Mouse (Mus musculus): ENCODE results near the gene Kcnh7. TPM values are rescaled to one million over a fixed set of nuclear protein-coding genes. Genes with fewer than 3 reads are reported as not detected.
"Not testable (repeated sequence)": the region's sequence is repeated elsewhere in the genome, so short reads cannot be mapped to it uniquely, and the experiment has no call there.

Gene Kcnh7
- polyA plus RNA-seq, 1 experiment from 2014 or later: 0.38 TPM

- Histone ChIP-seq H3K9me3 (replicated peaks; ENCODE audit: control insufficient read depth, low read length) (no peaks in the 10 kb centered on the region), H3K27me3 (ENCODE audit: control insufficient read depth, insufficient read depth, low read length) (no peaks in the 10 kb centered on the region), H3K4me2 (ENCODE audit: low read depth, low read length) (no peak overlapping the region), H3K36me3 (replicated peaks; ENCODE audit: control insufficient read depth, insufficient read depth, low read depth, low read length) (no peaks in the 10 kb centered on the region), H3K27ac (replicated peaks; ENCODE audit: low read depth, low read length) (no peak overlapping the region), H3K4me3 (ENCODE audit: low read depth, low read length) (no peak overlapping the region), H3K9ac (replicated peaks; ENCODE audit: low read length) (no peak overlapping the region), H3K4me1 (ENCODE audit: control insufficient read depth, insufficient read depth, low read length) (no peaks in the 10 kb centered on the region)
- WGBS: 77% methylated on average over 2 of the region's 2 CpGs
- no peak for ATAC-seq (replicated peaks; ENCODE audit: insufficient number of reproducible peaks, low FRiP score, low TSS enrichment, low read depth)
- DNase-seq (ENCODE audit: low spot score): no peak
Observed at GRCm38 (mm10) chr2:62743098-62743497, 441.0 kb downstream of the Kcnh7 start.

- ATAC-seq (replicated peaks; ENCODE audit: insufficient number of reproducible peaks, low FRiP score, low TSS enrichment, low read depth) (no peak), DNase-seq (ENCODE audit: low spot score) (no peak)
- no peaks in the 10 kb centered on the region for H3K9me3 ChIP-seq (replicated peaks; ENCODE audit: control insufficient read depth, low read length)
- H3K4me3 ChIP-seq (ENCODE audit: low read depth, low read length): no peak overlapping the region
- H3K36me3 ChIP-seq (replicated peaks; ENCODE audit: control insufficient read depth, insufficient read depth, low read depth, low read length): no peaks in the 10 kb centered on the region
- 76% methylated on average over 1 of the region's 1 CpGs for WGBS
- no peaks in the 10 kb centered on the region for H3K27me3 ChIP-seq (ENCODE audit: control insufficient read depth, insufficient read depth, low read length)
- no peak overlapping the region for H3K9ac ChIP-seq (replicated peaks; ENCODE audit: low read length)
- no peak overlapping the region for H3K4me2 ChIP-seq (ENCODE audit: low read depth, low read length)
- H3K4me1 ChIP-seq (ENCODE audit: control insufficient read depth, insufficient read depth, low read length): no peaks in the 10 kb centered on the region
- no peak overlapping the region for H3K27ac ChIP-seq (replicated peaks; ENCODE audit: low read depth, low read length)
Observed at GRCm38 (mm10) chr2:62730671-62731070, 453.4 kb downstream of the Kcnh7 start.

GRCm38 (mm10) chr2:62727732-62728131, 456.4 kb downstream of the Kcnh7 start:
- Histone ChIP-seq H3K9me3 (replicated peaks; ENCODE audit: control insufficient read depth, low read length) (no peaks in the 10 kb centered on the region), H3K4me2 (ENCODE audit: low read depth, low read length) (no peak overlapping the region), H3K36me3 (replicated peaks; ENCODE audit: control insufficient read depth, insufficient read depth, low read depth, low read length) (no peaks in the 10 kb centered on the region), H3K27ac (replicated peaks; ENCODE audit: low read depth, low read length) (no peak overlapping the region), H3K4me1 (ENCODE audit: control insufficient read depth, insufficient read depth, low read length) (no peaks in the 10 kb centered on the region), H3K27me3 (ENCODE audit: control insufficient read depth, insufficient read depth, low read length) (no peaks in the 10 kb centered on the region), H3K9ac (replicated peaks; ENCODE audit: low read length) (no peak overlapping the region), H3K4me3 (ENCODE audit: low read depth, low read length) (no peak overlapping the region)
- WGBS: 97% methylated on average over 2 of the region's 2 CpGs
- no peak for ATAC-seq (replicated peaks; ENCODE audit: insufficient number of reproducible peaks, low FRiP score, low TSS enrichment, low read depth)
- no peak for DNase-seq (ENCODE audit: low spot score)

- Histone ChIP-seq H3K36me3 (replicated peaks; ENCODE audit: control insufficient read depth, insufficient read depth, low read depth, low read length) (no peaks in the 10 kb centered on the region), H3K9me3 (replicated peaks; ENCODE audit: control insufficient read depth, low read length) (no peaks in the 10 kb centered on the region), H3K4me1 (ENCODE audit: control insufficient read depth, insufficient read depth, low read length) (no peaks in the 10 kb centered on the region), H3K9ac (replicated peaks; ENCODE audit: low read length) (no peak overlapping the region), H3K4me3 (ENCODE audit: low read depth, low read length) (no peak overlapping the region), H3K27ac (replicated peaks; ENCODE audit: low read depth, low read length) (no peak overlapping the region), H3K27me3 (ENCODE audit: control insufficient read depth, insufficient read depth, low read length) (no peaks in the 10 kb centered on the region), H3K4me2 (ENCODE audit: low read depth, low read length) (no peak overlapping the region)
- DNase-seq (ENCODE audit: low spot score): no peak
- 66% methylated on average over 1 of the region's 1 CpGs for WGBS
- ATAC-seq (replicated peaks; ENCODE audit: insufficient number of reproducible peaks, low FRiP score, low TSS enrichment, low read depth): no peak
Observed at GRCm38 (mm10) chr2:62725946-62726345, 458.1 kb downstream of the Kcnh7 start.

- Histone ChIP-seq H3K36me3 (replicated peaks; ENCODE audit: control insufficient read depth, insufficient read depth, low read depth, low read length) (no peaks in the 10 kb centered on the region), H3K4me1 (ENCODE audit: control insufficient read depth, insufficient read depth, low read length) (no peaks in the 10 kb centered on the region), H3K4me2 (ENCODE audit: low read depth, low read length) (no peak overlapping the region), H3K27ac (replicated peaks; ENCODE audit: low read depth, low read length) (no peak overlapping the region), H3K27me3 (ENCODE audit: control insufficient read depth, insufficient read depth, low read length) (no peaks in the 10 kb centered on the region), H3K9me3 (replicated peaks; ENCODE audit: control insufficient read depth, low read length) (no peaks in the 10 kb centered on the region), H3K9ac (replicated peaks; ENCODE audit: low read length) (no peak overlapping the region), H3K4me3 (ENCODE audit: low read depth, low read length) (no peak overlapping the region)
- ATAC-seq (replicated peaks; ENCODE audit: insufficient number of reproducible peaks, low FRiP score, low TSS enrichment, low read depth): no peak
- WGBS: 59% methylated on average over 1 of the region's 1 CpGs
- no peak for DNase-seq (ENCODE audit: low spot score)
Observed at GRCm38 (mm10) chr2:62718411-62718810, 465.7 kb downstream of the Kcnh7 start.

DNA sequence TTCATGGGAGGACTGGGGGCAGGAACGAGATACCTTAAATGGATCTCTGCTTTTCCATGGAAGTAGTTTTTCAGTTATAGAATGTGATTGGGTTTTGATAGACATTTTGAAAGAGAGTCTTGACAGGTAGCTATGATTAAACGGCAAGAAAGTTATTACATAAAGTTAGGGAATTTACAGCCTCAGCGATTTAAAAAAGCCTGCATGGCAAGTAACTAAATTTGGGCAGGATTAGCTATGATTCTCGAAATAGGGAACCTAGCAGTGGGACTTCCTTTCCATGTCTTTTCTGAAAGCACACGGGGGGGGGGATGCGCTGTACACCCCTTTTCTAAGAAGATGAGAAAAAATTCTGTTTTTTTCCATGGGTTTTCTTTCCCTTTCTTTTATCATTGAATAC, 466.8 kb downstream of the Kcnh7 start:
- no peak for ATAC-seq (replicated peaks; ENCODE audit: insufficient number of reproducible peaks, low FRiP score, low TSS enrichment, low read depth)
- 85% methylated on average over 6 of the region's 6 CpGs for WGBS

DNA sequence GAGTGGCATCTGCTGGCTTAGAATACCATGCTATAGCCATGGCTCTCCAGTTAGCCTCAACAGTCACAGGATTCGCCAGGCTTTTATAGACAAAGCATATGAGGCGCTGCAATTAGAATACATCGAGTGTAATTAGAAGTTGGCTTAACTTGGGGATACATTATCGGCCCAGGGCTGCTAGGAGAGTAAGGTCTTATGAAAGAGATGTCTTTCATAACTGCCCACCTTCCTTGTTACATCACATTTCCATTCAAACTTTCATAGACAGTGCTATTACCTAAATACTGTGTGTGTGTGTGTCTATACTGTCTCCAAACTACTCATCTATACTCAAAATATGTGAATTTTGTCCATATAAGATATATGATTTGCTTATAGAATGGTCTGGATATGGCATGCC, 468.8 kb downstream of the Kcnh7 start:
- Histone ChIP-seq H3K27ac (replicated peaks; ENCODE audit: low read depth, low read length) (no peak overlapping the region), H3K4me3 (ENCODE audit: low read depth, low read length) (no peak overlapping the region), H3K9ac (replicated peaks; ENCODE audit: low read length) (no peak overlapping the region), H3K9me3 (replicated peaks; ENCODE audit: control insufficient read depth, low read length) (no peaks in the 10 kb centered on the region), H3K27me3 (ENCODE audit: control insufficient read depth, insufficient read depth, low read length) (no peaks in the 10 kb centered on the region), H3K4me1 (ENCODE audit: control insufficient read depth, insufficient read depth, low read length) (no peaks in the 10 kb centered on the region), H3K4me2 (ENCODE audit: low read depth, low read length) (no peak overlapping the region), H3K36me3 (replicated peaks; ENCODE audit: control insufficient read depth, insufficient read depth, low read depth, low read length) (no peaks in the 10 kb centered on the region)
- ATAC-seq (replicated peaks; ENCODE audit: insufficient number of reproducible peaks, low FRiP score, low TSS enrichment, low read depth) (no peak), DNase-seq (ENCODE audit: low spot score) (no peak)
- 95% methylated on average over 4 of the region's 4 CpGs for WGBS

More for the DNA sequence above, 466.8 kb downstream of the Kcnh7 start:
- Histone ChIP-seq H3K9ac (replicated peaks; ENCODE audit: low read length) (no peak overlapping the region), H3K4me2 (ENCODE audit: low read depth, low read length) (no peak overlapping the region), H3K36me3 (replicated peaks; ENCODE audit: control insufficient read depth, insufficient read depth, low read depth, low read length) (no peaks in the 10 kb centered on the region), H3K27ac (replicated peaks; ENCODE audit: low read depth, low read length) (no peak overlapping the region), H3K4me1 (ENCODE audit: control insufficient read depth, insufficient read depth, low read length) (no peaks in the 10 kb centered on the region), H3K9me3 (replicated peaks; ENCODE audit: control insufficient read depth, low read length) (no peaks in the 10 kb centered on the region), H3K4me3 (ENCODE audit: low read depth, low read length) (no peak overlapping the region), H3K27me3 (ENCODE audit: control insufficient read depth, insufficient read depth, low read length) (no peaks in the 10 kb centered on the region)
- DNase-seq (ENCODE audit: low spot score): no peak

- ATAC-seq (replicated peaks; ENCODE audit: insufficient number of reproducible peaks, low FRiP score, low TSS enrichment, low read depth); H3K27me3 ChIP-seq (ENCODE audit: control insufficient read depth, insufficient read depth, low read length); H3K27ac ChIP-seq (replicated peaks; ENCODE audit: low read depth, low read length); H3K4me3 ChIP-seq (ENCODE audit: low read depth, low read length); H3K9me3 ChIP-seq (replicated peaks; ENCODE audit: control insufficient read depth, low read length); H3K36me3 ChIP-seq (replicated peaks; ENCODE audit: control insufficient read depth, insufficient read depth, low read depth, low read length); DNase-seq (ENCODE audit: low spot score); H3K4me1 ChIP-seq (ENCODE audit: control insufficient read depth, insufficient read depth, low read length); H3K4me2 ChIP-seq (ENCODE audit: low read depth, low read length); H3K9ac ChIP-seq (replicated peaks; ENCODE audit: low read length): not testable (repeated sequence)
- 96% methylated on average over 4 of the region's 4 CpGs for WGBS
Observed at GRCm38 (mm10) chr2:62714362-62714761, 469.7 kb downstream of the Kcnh7 start.
